ENCODE assay signal across 8 mouse cellular contexts in the genomic region with DNA sequence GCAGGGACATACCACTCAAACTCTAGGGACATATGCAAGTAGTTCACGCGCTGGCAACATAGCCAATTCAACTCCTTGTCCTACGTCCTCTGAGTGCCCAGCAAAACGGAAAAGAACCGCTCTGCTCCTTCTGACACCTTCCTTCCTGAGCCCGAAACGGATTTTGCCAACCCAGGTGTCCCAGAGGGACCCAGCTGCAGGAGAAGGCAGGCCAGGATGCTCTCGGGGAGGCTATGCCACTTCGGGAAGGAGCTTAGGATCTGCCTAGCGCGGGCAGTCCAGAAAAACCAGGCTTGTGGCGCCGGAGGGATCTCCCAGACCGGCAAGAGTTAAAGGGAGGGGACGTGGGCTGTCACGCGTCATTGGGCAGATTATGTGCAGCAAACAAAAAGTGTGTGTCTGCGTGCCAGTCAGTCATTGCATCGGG. TPM values are rescaled to one million over a fixed set of nuclear protein-coding genes. Genes with fewer than 3 reads are reported as not detected.
DNase-seq lines count a peak whose midpoint lies in the region; ATAC-seq and TF ChIP-seq lines count a peak whose summit lies in the region.

No protein-coding gene starts in this region.

- no peaks in the 10 kb centered on the region for H3K9me3 ChIP-seq in liver, postnatal 0 days (ENCODE audit: low read length)
- H3K9me3 ChIP-seq in liver, embryonic 11.5 days (ENCODE audit: control insufficient read depth, low read length): no peaks in the 10 kb centered on the region
- H3K9me3 ChIP-seq in midbrain, embryonic 16.5 days (replicated peaks; ENCODE audit: control insufficient read depth, low read length, poor library complexity, severe bottlenecking): no peaks in the 10 kb centered on the region

- peak overlapping the region; percentile 4; the same call in 1 of the 2 replicates for H3K4me2 ChIP-seq in liver, postnatal 0 days (ENCODE audit: low read depth, low read length)
- H3K4me2 ChIP-seq in liver, embryonic 11.5 days: no peak overlapping the region
- H3K4me2 ChIP-seq in midbrain, embryonic 16.5 days (ENCODE audit: low read length): peak overlapping the region; percentile 72

- DNase-seq in liver, postnatal 0 days: no peak
- no peak for DNase-seq in liver, embryonic 11.5 days (ENCODE audit: low spot score)
- peak; percentile 82 for DNase-seq in embryo, embryonic 10 days (ENCODE audit: low spot score)
- peak; percentile 15 for DNase-seq in induced T-regulatory cell, adult 2 months (ENCODE audit: low read depth)
- DNase-seq in testis, postnatal 14 days (ENCODE audit: low spot score): no peak

- H3K27me3 ChIP-seq in liver, postnatal 0 days (ENCODE audit: insufficient read depth, low read length): peaks cover 82% of the 10 kb centered on the region
- H3K27me3 ChIP-seq in liver, embryonic 11.5 days (replicated peaks; ENCODE audit: control insufficient read depth, insufficient read depth, low read length): peaks cover 85% of the 10 kb centered on the region
- H3K27me3 ChIP-seq in midbrain, embryonic 16.5 days (ENCODE audit: control insufficient read depth, insufficient read depth, low read depth, low read length): peaks cover 23% of the 10 kb centered on the region

- H3K27ac ChIP-seq in liver, postnatal 0 days (ENCODE audit: low read depth): no peak overlapping the region
- no peak overlapping the region for H3K27ac ChIP-seq in liver, embryonic 11.5 days (ENCODE audit: low read depth, low read length)
- peak overlapping the region; percentile 78 for H3K27ac ChIP-seq in midbrain, embryonic 16.5 days (ENCODE audit: low read length)

- no peak for TF ChIP-seq EP300 in liver, postnatal 0 days (IDR thresholded peaks at IDR 0.05; ENCODE audit: low read depth)

- TF ChIP-seq CTCF in liver, postnatal 0 days (IDR thresholded peaks at IDR 0.05; ENCODE audit: low read depth): no peak

- 2% methylated on average over 19 of the region's 19 CpGs for WGBS in liver, postnatal 0 days (ENCODE audit: insufficient replicate concordance)
- 3% methylated on average over 19 of the region's 19 CpGs for WGBS in liver, embryonic 11.5 days
- WGBS in midbrain, embryonic 16.5 days: under 1% methylated on average over 19 of the region's 19 CpGs

- peaks cover 4% of the 10 kb centered on the region; the same call in 1 of the 2 replicates for H3K4me1 ChIP-seq in liver, postnatal 0 days (ENCODE audit: insufficient read depth)
- no peaks in the 10 kb centered on the region for H3K4me1 ChIP-seq in liver, embryonic 11.5 days (replicated peaks; ENCODE audit: control insufficient read depth, insufficient read depth, low read length)
- H3K4me1 ChIP-seq in midbrain, embryonic 16.5 days (ENCODE audit: control insufficient read depth, insufficient read depth, low read length): peaks cover 28% of the 10 kb centered on the region

- peak overlapping the region; percentile 4; the same call in 1 of the 2 replicates for H3K4me3 ChIP-seq in liver, postnatal 0 days (ENCODE audit: low read depth, low read length)
- no peak overlapping the region for H3K4me3 ChIP-seq in liver, embryonic 11.5 days (ENCODE audit: low read depth, low read length)
- H3K4me3 ChIP-seq in midbrain, embryonic 16.5 days (ENCODE audit: low read depth, low read length): peak overlapping the region; percentile 45

- no peak for ATAC-seq in liver, postnatal 0 days
- no peak for ATAC-seq in liver, embryonic 11.5 days (replicated peaks; ENCODE audit: low FRiP score)
- peak; percentile 26 for ATAC-seq in midbrain, embryonic 16.5 days
- no peak for ATAC-seq in inflammation-experienced regulatory T-cells, adult 6 months
- ATAC-seq in erythroblast, adult 5-6 weeks (replicated peaks; ENCODE audit: low FRiP score, poor library complexity, severe bottlenecking): no peak

- H3K9ac ChIP-seq in liver, postnatal 0 days (replicated peaks): no peak overlapping the region
- H3K9ac ChIP-seq in liver, embryonic 11.5 days (ENCODE audit: low read depth, low read length): no peak overlapping the region
- peak overlapping the region; percentile 65 for H3K9ac ChIP-seq in midbrain, embryonic 16.5 days (ENCODE audit: low read depth, low read length)

- no peaks in the 10 kb centered on the region for H3K36me3 ChIP-seq in liver, postnatal 0 days (replicated peaks; ENCODE audit: insufficient read depth, low read length)
- no peaks in the 10 kb centered on the region for H3K36me3 ChIP-seq in liver, embryonic 11.5 days (ENCODE audit: control insufficient read depth, insufficient read depth, low read length)
- H3K36me3 ChIP-seq in midbrain, embryonic 16.5 days (ENCODE audit: control insufficient read depth, insufficient read depth, low read length): no peaks in the 10 kb centered on the region

RNA-seq across cellular contexts. Expression of a gene that starts 13.5 kb away (rescaled TPM):
- not detected in 2 replicates for polyA plus RNA-seq in liver, postnatal 0 days (2015; fragmentation: Nextera tagmentation; extraction: Ambion mirVana)
- not detected in 2 replicates for polyA plus RNA-seq in liver, embryonic 11.5 days (2014; fragmentation: Nextera tagmentation; extraction: Ambion mirVana)
- polyA plus RNA-seq in midbrain, embryonic 16.5 days (2015; fragmentation: Nextera tagmentation; extraction: Ambion mirVana): 1.5 and 1.7 TPM in 2 replicates
- not detected for polyA plus RNA-seq in inflammation-experienced regulatory T-cells, adult 6 months (2017; shearing (Covaris generic))
- total RNA-seq in erythroblast, adult 5-6 weeks (2015; ENCODE audit: low replicate concordance): not detected in 2 replicates
- total RNA-seq in erythroblast, adult 5-6 weeks (2017; ENCODE audit: low replicate concordance): not detected in 2 replicates

Comparison
In these comparisons a context has a peak if more than half of its experiments do, and no peak if none do; other contexts are left out.
1. DNase-seq: peak in embryo, embryonic 10 days (single experiment) and induced T-regulatory cell, adult 2 months (single experiment); none in liver, postnatal 0 days (single experiment), liver, embryonic 11.5 days (single experiment) and testis, postnatal 14 days (single experiment).